Mouse (Mus musculus) MEL (cell line): ENCODE measurements at regions not wholly inside any gene's neighbourhood (a gene's known extent, or its start where the extent isn't known, plus 50 kb on each side); places are given as distances from the start of the nearest gene placed in this dataset.

ENCODE experiments used
- ELF1 ChIP-seq: IDR thresholded peaks from 2 replicates; pipeline ENCODE4 v1.6.1; 2014; ENCODE audit warnings: low read depth, mild to moderate bottlenecking, inconsistent platforms, low read length, improper control_type of control experiment, moderate library complexity
- ETS1 ChIP-seq: IDR thresholded peaks from 2 replicates; pipeline ENCODE4 v1.6.1; 2012; ENCODE audit warnings: low read depth, mild to moderate bottlenecking, inconsistent platforms, low read length, improper control_type of control experiment, moderate library complexity
- NRF1 ChIP-seq: IDR thresholded peaks from 2 replicates; pipeline ENCODE4 v1.6.1; 2014; ENCODE audit warnings: low read depth, mild to moderate bottlenecking, inconsistent platforms, low read length, improper control_type of control experiment, moderate library complexity; ENCODE audit not compliant: poor library complexity, insufficient read depth, severe bottlenecking
- ZNF384 ChIP-seq: IDR thresholded peaks from 2 replicates; pipeline ENCODE4 v1.6.1; 2012; ENCODE audit warnings: low read depth, mild to moderate bottlenecking, inconsistent platforms, low read length, improper control_type of control experiment

DNA sequence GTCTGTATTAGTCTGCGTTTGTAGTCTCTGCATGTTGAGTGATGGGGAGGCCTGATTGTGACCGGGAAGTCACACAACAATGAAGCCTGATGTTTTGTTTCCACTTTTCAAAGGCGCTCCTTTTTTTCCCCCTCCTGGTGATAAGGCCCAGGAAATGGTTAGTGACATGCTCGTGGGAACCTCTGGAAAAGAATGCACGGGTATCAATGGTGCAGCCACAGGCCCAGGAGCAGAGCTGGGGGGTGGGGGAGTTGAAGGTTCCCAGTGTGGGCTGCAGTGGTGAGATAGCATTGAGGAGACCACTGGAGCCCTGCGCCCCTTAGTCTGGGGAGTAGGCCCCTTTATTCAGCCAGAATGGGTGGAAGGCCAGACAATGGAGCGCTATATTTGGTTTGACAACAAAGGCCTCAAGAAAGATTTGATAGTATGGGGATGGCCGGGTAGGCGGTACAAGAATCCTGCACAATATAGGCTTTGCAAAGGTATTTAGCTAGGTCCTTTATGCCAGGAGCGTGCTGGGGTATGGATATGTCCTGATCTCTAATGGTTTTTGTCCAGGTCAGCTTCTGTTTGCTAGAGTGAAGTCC lies 490.4 kb downstream of the Insc start:
- TF ChIP-seq ETS1 (no peak), ZNF384 (no peak), ELF1 (no peak), NRF1 (no peak)
